Mouse (Mus musculus) T-cell, adult 66 days (primary cell): Measurements from ENCODE around the gene Psme3. TPM values are rescaled to one million over a fixed set of nuclear protein-coding genes. Genes with fewer than 3 reads are reported as not detected.

Experiments
- total RNA-seq, 2 experiments: library from RNA; stranded (reverse); gene quantifications; 3 replicates in 1 of 2; 4 replicates in 1 of 2; pipeline ENCODE4 v1.2.4; 2023

Gene Psme3
- total RNA-seq, result 100 to 1,000 TPM; 126 to 147 TPM

DNA sequence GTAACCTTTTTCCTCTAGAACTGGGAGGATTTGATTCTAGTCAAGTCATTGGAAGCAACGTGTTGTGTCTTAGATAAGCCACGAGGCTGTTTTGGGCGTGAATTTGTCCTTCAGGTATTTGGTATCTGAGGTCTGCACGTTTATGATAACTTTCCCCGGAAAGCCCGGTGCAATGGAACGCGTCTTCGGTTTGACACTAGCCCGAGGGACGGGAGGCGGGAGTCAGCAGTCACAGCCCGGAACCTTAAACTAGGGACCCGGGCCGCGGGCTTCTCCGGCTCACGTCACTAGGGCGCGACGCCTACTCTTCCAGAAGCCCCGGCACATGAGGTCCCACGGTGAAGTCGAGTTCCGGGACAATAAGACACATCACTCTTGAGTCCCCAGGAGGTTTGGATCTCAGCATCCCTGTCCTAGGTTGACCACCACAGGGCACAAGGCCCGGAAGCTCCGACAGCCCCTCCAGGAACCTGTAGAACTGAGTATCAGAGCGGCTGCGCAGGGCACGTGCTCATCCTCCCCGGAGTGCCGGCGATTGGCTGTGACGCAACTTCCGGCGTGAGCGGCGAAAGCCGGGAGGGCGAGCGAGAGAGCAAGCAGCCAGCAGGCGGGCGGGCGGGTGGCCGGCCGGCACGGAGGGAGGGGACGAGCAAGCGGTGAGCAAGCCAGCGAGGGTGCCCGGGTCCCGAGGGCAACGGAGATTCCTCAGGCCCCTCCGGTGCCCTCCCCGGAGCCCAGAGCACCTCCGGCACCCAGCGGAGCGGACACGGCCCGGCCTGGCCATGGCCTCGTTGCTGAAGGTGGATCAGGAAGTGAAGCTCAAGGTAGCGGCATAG, at the start of gene Psme3:
TSS of gene Psme3 (plus strand) at position 549 of the 836 bp plus-strand sequence.

DNA sequence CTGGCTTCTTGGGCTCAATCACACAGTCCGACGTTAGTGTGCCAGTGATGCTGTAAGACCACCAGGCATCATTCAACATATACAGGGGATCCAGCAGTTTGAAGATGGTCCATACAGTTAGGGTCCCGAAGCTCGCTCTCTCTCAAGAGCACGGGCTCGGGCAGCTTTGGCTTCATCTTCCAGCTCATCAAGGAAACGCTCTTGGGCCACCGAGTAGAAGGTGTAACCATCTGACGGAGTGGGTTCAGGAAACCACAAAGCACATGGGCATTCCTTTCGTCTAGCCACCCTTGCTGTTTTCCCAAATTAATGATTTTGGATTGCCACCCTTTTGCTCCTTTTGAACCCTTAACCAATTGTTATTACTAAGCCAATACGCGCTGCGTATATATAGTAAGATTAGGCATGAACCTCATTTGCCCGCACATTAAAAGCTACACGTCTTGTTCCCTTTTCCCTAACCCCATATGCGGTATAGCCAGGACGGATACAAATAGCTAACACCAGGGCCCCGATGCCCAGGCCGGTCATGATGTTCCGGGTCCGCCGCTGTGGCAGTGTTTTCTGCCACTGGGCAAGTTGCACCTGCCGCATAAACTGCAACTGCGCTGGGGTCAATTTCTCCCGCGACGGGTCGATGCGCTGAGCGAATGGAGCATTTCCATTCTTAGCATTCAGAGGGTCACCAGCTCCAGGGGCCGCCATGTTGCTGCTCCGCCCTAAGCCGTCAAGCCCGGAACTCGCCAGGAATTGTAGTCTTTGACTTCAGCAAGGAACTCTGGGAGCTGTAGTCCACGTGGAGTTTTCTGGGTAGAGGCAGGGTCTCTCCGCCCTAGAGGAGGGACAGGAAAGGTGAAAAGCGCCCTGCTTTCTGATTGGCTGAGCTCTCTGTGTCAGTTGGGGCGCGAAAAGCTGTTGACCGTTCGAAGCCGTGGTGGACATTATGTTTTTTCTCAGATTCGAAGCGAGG, 37.5 kb upstream of the Psme3 start, which contains the start of the genes Cntd1 and Coa3:
TSS of gene Cntd1 (plus strand) at position 790 of the 970 bp plus-strand sequence.
TSS of gene Coa3 (minus strand) at position 892 of the 970 bp plus-strand sequence.

DNA sequence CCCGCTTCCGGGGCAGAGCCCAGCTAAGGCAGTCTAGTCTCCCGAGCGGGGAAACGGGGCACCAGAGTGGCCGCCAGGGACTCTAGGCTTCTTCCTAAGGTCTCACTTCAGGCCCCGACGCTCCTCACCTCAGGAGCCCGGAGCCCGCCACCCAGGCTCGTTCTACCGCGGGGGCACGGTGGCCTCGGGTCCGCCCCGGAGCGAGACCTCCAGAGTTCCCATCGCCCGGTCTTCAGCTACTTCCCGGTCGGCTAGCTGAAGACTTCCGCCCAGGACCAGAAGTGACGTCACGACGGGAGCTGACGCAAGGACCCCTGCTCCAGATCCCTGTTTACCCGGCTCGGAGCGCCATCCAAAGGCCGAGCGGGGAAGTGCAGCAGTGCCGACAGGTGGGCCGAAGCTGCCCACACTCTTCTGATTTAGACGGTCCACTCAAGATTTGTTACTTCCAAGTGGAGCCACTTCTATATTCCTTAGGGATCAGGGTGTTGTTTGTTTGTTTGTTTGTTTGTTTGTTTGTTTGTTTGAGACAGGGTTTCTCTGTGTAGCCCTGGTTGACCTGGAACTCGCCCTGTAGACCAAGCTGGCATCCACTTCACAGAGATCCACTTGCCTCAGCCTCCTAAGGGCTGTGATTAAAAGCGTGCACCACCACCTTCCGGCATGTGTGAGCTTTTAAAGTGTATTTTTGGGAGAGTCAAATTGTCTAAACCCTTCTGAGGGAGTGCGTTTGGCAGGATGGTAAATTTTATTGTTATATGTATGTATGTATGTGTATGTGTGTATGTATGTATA, 13.8 kb upstream of the Psme3 start, which contains the start of gene Becn1:
TSS of gene Becn1 (minus strand) at position 283 of the 795 bp plus-strand sequence.

DNA sequence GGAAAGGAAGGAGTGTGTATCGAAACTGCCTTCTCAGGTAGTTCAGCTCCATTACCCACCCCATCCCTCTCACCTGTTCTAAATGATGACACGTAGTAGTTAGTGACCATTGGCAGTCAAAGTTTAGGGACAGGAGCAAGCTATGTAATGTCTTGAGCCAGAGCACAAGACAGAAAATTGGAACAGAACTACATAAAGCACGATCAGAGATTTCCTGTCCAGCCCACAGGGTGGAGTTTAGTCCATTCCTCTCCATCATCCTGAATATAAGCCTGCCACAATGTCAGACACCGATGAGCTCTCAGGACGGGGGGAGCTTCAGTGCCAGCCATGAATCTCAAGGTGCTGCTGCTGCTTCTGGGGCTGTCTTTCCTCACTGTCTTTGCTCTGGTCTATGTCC, 8.8 kb downstream of the Psme3 start, which contains the start of gene Aoc2:
TSS of gene Aoc2 (plus strand) at position 301 of the 400 bp plus-strand sequence.

DNA sequence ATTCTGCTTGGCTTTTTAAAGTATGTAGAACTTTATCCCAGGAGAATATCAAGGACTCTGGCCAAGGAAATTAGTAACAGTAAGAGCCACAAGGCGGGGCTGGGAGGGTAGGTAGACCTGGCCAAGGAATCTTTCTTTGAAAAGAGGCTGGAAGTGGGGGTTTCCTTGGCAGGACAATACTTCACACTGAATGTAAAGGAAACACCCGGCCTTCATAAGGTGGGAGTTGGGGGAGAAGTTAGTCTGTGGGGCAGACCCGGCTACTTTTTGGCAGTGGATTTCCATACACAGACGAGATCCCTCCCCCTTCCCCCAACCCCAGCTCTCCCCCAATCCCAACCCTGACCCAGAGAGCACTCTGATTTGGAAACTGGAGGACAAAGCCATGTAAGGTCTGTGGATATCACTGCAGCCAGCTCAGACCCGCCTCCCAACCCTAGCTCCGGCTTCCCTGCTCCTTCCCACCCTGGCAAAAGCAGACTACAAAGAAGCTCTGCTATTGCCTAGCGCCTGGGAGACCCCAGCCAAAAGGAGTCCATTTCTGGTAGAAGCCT, 14.4 kb downstream of the Psme3 start, which contains the start of gene Aoc3:
TSS of gene Aoc3 (plus strand) at position 235 of the 554 bp plus-strand sequence.

DNA sequence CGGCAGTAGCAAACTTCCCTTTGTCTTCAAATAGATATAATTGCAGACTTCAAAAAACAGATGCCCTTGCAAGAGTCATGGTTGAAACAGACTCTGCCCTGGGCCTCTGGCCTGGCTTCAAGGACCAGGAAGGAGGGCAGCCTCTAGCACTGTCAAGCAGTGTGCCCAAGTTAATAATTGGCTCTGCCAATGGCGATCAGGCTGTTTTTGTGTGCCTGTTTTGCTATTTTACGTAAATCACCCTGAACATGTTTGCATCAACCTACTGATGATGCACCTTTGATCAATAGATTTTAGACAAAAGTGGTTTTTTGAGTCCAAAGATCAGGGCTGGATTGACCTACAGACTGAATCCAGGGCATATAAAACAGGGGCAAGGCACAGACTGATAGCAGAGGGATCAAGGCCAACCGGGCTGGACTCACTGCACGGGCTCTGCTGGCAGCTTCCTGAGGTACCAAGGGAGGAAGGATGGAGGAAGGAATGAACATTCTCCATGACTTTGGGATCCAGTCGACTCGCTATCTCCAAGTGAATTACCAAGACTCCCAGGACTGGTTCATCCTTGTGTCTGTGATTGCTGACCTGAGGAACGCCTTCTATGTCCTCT, 51.4 kb downstream of the Psme3 start, which contains the start of gene G6pc:
TSS of gene G6pc (plus strand) at position 236 of the 610 bp plus-strand sequence.

Other genes with a start within 250 kb of the Psme3 start
- gene Naglu, start 246.2 kb upstream of the Psme3 start, total RNA-seq, result 10 to 100 TPM in 1 of 2 experiments, 1 to 10 TPM in 1; 8.9 to 17.3 TPM
- gene Hsd17b1, start 237.8 kb upstream of the Psme3 start, total RNA-seq, result 1 to 10 TPM; 1.3 to 1.7 TPM
- 10 to 100 TPM; 12.7 to 17.8 TPM for gene Coasy, start 233.6 kb upstream of the Psme3 start, total RNA-seq
- 10 to 100 TPM; 37.2 to 41.9 TPM for gene Mlx, start 228.9 kb upstream of the Psme3 start, total RNA-seq
- 1 to 10 TPM; 2.7 to 4.0 TPM for gene Psmc3ip, start 220.8 kb upstream of the Psme3 start, total RNA-seq
- 10 to 100 TPM; 80.7 to 89.4 TPM for gene Retreg3, start 196.3 kb upstream of the Psme3 start, total RNA-seq
- gene Tubg1, start 196.3 kb upstream of the Psme3 start, total RNA-seq, result 10 to 100 TPM; 16.2 to 19.9 TPM
- gene Tubg2, start 160.3 kb upstream of the Psme3 start, total RNA-seq, result 1 to 10 TPM; 2.3 to 2.7 TPM
- gene Cntnap1, start 145.7 kb upstream of the Psme3 start, total RNA-seq, result under 1 TPM; 0.24 to 0.44 TPM
- gene Plekhh3, start 144.9 kb upstream of the Psme3 start, total RNA-seq, result 1 to 10 TPM in 1 of 2 experiments, under 1 TPM in 1; 0.73 to 1.1 TPM
- 1 to 10 TPM in 1 of 2 experiments, under 1 TPM in 1; 0.44 to 1.5 TPM for gene Ccr10, start 140.8 kb upstream of the Psme3 start, total RNA-seq
- gene Ezh1, start 89.8 kb upstream of the Psme3 start, total RNA-seq, result 10 to 100 TPM; 89.4 to 98.1 TPM
- gene Ramp2, start 70.2 kb upstream of the Psme3 start, total RNA-seq, result not detected
- 10 to 100 TPM; 62.5 to 71.6 TPM for gene Vps25, start 62.5 kb upstream of the Psme3 start, total RNA-seq
- gene Wnk4, start 55.6 kb upstream of the Psme3 start, total RNA-seq, result 1 to 10 TPM; 1.2 to 1.8 TPM
- gene Cntd1, start 37.2 kb upstream of the Psme3 start, total RNA-seq, result not detected
- gene Coa3, start 37.1 kb upstream of the Psme3 start, total RNA-seq, result 10 to 100 TPM; 38.7 to 39.1 TPM
- 100 to 1,000 TPM; 207 to 215 TPM for gene Becn1, start 13.9 kb upstream of the Psme3 start, total RNA-seq
- gene Aoc2, start 8.8 kb downstream of the Psme3 start, total RNA-seq, result 10 to 100 TPM; 23.2 to 25.3 TPM
- gene Aoc3, start 14.4 kb downstream of the Psme3 start, total RNA-seq, result 1 to 10 TPM in 1 of 2 experiments, under 1 TPM in 1; 0.73 to 1.1 TPM
- gene G6pc, start 51.3 kb downstream of the Psme3 start, total RNA-seq, result not detected
- 10 to 100 TPM; 23.3 to 30.8 TPM for gene Aarsd1, start 101.4 kb downstream of the Psme3 start, total RNA-seq
- 1 to 10 TPM in 1 of 2 experiments, under 1 TPM in 1; 0.90 to 1.3 TPM for gene Gm27029, start 108.6 kb downstream of the Psme3 start, total RNA-seq
- 10 to 100 TPM; 25.2 to 27.6 TPM for gene Rundc1, start 108.9 kb downstream of the Psme3 start, total RNA-seq
- 1 to 10 TPM; 5.3 to 8.5 TPM for gene Ptges3l, start 109.1 kb downstream of the Psme3 start, total RNA-seq
- gene Rpl27, start 126.1 kb downstream of the Psme3 start, total RNA-seq, result 100 to 1,000 TPM; 134 to 149 TPM
- gene Ifi35, start 132.2 kb downstream of the Psme3 start, total RNA-seq, result 10 to 100 TPM; 69.1 to 70.5 TPM
- 1 to 10 TPM in 1 of 2 experiments, under 1 TPM in 1; 0.62 to 1.5 TPM for gene Rnd2, start 148.8 kb downstream of the Psme3 start, total RNA-seq
- 10 to 100 TPM; 11.5 to 13.2 TPM for gene Vat1, start 150.0 kb downstream of the Psme3 start, total RNA-seq
- 1 to 10 TPM; 1.5 to 4.2 TPM for gene Brca1, start 235.7 kb downstream of the Psme3 start, total RNA-seq
- 100 to 1,000 TPM; 128 to 145 TPM for gene Nbr1, start 235.9 kb downstream of the Psme3 start, total RNA-seq